Mouse (Mus musculus) lung, adult 18-20 months (tissue): ENCODE results near the gene Chmp2a.
"Not testable (repeated sequence)": the region's sequence is repeated elsewhere in the genome, so short reads cannot be mapped to it uniquely, and the experiment has no call there.

Experiments used
- DNase-seq, 2 experiments: peaks; one replicate each; pipeline ENCODE4 v3.0.0; 2022; ENCODE audit warnings: mixed read lengths in 2 of 2

The Chmp2a gene

GRCm38 (mm10) chr7:13034148-13034977 lies at the start of gene Chmp2a:
Chmp2a (minus strand) TSS chr7:13034807.
- peak; percentile 97 to 98 for DNase-seq

- DNase-seq = no peak
Measured at GRCm38 (mm10) chr7:13072293-13072692, 37.7 kb upstream of the Chmp2a start.

- not testable (repeated sequence) for DNase-seq
Measured at GRCm38 (mm10) chr7:13063399-13063798, 28.8 kb upstream of the Chmp2a start.

- no peak for DNase-seq
Measured at GRCm38 (mm10) chr7:13059536-13059935, 24.9 kb upstream of the Chmp2a start.

- DNase-seq = no peak
Measured at GRCm38 (mm10) chr7:13056913-13057700, 22.5 kb upstream of the Chmp2a start.

GRCm38 (mm10) chr7:13054287-13055010 lies 19.8 kb upstream of the Chmp2a start, which contains the start of gene Mzf1:
Mzf1 (minus strand) TSS chr7:13054764.
- DNase-seq = peak; percentile 94 to 96

- no peak for DNase-seq
Measured at GRCm38 (mm10) chr7:13053961-13054286, 19.3 kb upstream of the Chmp2a start.

GRCm38 (mm10) chr7:13053501-13053900 lies 18.9 kb upstream of the Chmp2a start:
- no peak for DNase-seq

GRCm38 (mm10) chr7:13053001-13053400 lies 18.4 kb upstream of the Chmp2a start:
- no peak for DNase-seq

- DNase-seq = peak; percentile 59 to 77
Measured at GRCm38 (mm10) chr7:13046084-13046483, 11.5 kb upstream of the Chmp2a start.

- DNase-seq = no peak
Measured at GRCm38 (mm10) chr7:13044254-13044625, 9.6 kb upstream of the Chmp2a start.

GRCm38 (mm10) chr7:13043445-13044253 lies 9.0 kb upstream of the Chmp2a start:
- no peak for DNase-seq

GRCm38 (mm10) chr7:13043120-13043444 lies 8.5 kb upstream of the Chmp2a start:
- no peak for DNase-seq

- DNase-seq = no peak
Measured at GRCm38 (mm10) chr7:13042511-13042910, 7.9 kb upstream of the Chmp2a start.

- DNase-seq = no peak
Measured at GRCm38 (mm10) chr7:13041256-13041655, 6.6 kb upstream of the Chmp2a start.

GRCm38 (mm10) chr7:13039181-13039580 lies 4.6 kb upstream of the Chmp2a start:
- DNase-seq = no peak

- DNase-seq = peak; percentile 21 to 47
Measured at GRCm38 (mm10) chr7:13038621-13039169, 4.1 kb upstream of the Chmp2a start.

GRCm38 (mm10) chr7:13037901-13038555 lies 3.4 kb upstream of the Chmp2a start, which contains the start of gene Ube2m:
Ube2m (minus strand) TSS chr7:13038275.
- DNase-seq = peak; percentile 96 to 97

GRCm38 (mm10) chr7:13037366-13037765 lies 2.8 kb upstream of the Chmp2a start:
- DNase-seq = no peak

GRCm38 (mm10) chr7:13036806-13037205 lies 2.2 kb upstream of the Chmp2a start:
- DNase-seq = no peak

GRCm38 (mm10) chr7:13035211-13035855 lies 726 bp upstream of the Chmp2a start:
- no peak for DNase-seq
